Mouse (Mus musculus) ES-E14 (cell line): ENCODE results near the gene Odc1. TPM values are rescaled to one million over a fixed set of nuclear protein-coding genes. Genes with fewer than 3 reads are reported as not detected.

Experiments
- DNase-seq: peaks from one replicate; pipeline ENCODE4 v3.0.0-alpha.2; 2013; ENCODE audit warnings: low read depth, low spot score
- H3K27ac ChIP-seq: 2 replicates; pipeline ENCODE4 v1.5.1; 2012; ENCODE audit warnings: low read depth, mild to moderate bottlenecking, low read length, moderate library complexity, mixed read lengths; ENCODE audit not compliant: poor library complexity, insufficient read depth, severe bottlenecking
- H3K36me3 ChIP-seq: 2 replicates; pipeline ENCODE4 v1.6.1; 2012; ENCODE audit warnings: mild to moderate bottlenecking, low read length, moderate library complexity, mixed read lengths; ENCODE audit not compliant: control insufficient read depth, poor library complexity, insufficient read depth, severe bottlenecking
- H3K4me1 ChIP-seq, 2 experiments: fragments of 150-350 bp in 1 of 2; sonication (generic) in 1 of 2; 2 replicates each; pipeline ENCODE4 v1.6.1; 2012; ENCODE audit warnings: low read length in 2 of 2, mild to moderate bottlenecking in 1 of 2, mixed read lengths in 1 of 2; ENCODE audit not compliant: control insufficient read depth in 2 of 2, insufficient read depth in 2 of 2, poor library complexity in 1 of 2
- H3K4me3 ChIP-seq, 2 experiments: fragments of 150-350 bp in 1 of 2; sonication (generic) in 1 of 2; 2 replicates each; pipeline ENCODE4 v1.5.1; 2012; ENCODE audit warnings: low read length in 2 of 2, low read depth in 1 of 2, mild to moderate bottlenecking in 1 of 2, mixed read lengths in 1 of 2; ENCODE audit not compliant: insufficient read depth in 1 of 2, poor library complexity in 1 of 2, severe bottlenecking in 1 of 2
- H3K9ac ChIP-seq: 2 replicates; pipeline ENCODE4 v1.6.1; 2012; ENCODE audit warnings: low read depth, mild to moderate bottlenecking, low read length, mixed read lengths; ENCODE audit not compliant: poor library complexity, insufficient read depth, severe bottlenecking
- H3K9me3 ChIP-seq: fragments of 150-350 bp; sonication (generic); 2 replicates; pipeline ENCODE4 v1.6.1; 2012; ENCODE audit warnings: low read depth, mild to moderate bottlenecking, low read length; ENCODE audit not compliant: control insufficient read depth, insufficient read depth
- CHD2 ChIP-seq: IDR thresholded peaks from 2 replicates; pipeline ENCODE4 v1.6.1; 2014; ENCODE audit warnings: mild to moderate bottlenecking, low read depth, low read length, inconsistent platforms
- HCFC1 ChIP-seq: IDR thresholded peaks from 2 replicates; pipeline ENCODE4 v1.6.1; 2012; ENCODE audit warnings: low read length, inconsistent platforms, borderline replicate concordance; ENCODE audit not compliant: insufficient read depth
- MAFK ChIP-seq: IDR thresholded peaks from 2 replicates; pipeline ENCODE4 v1.6.1; 2014; ENCODE audit warnings: mild to moderate bottlenecking, low read depth, low read length, inconsistent platforms; ENCODE audit not compliant: insufficient read depth
- ZC3H11A ChIP-seq: IDR thresholded peaks from 2 replicates; pipeline ENCODE4 v1.6.1; 2012; ENCODE audit warnings: low read depth, mild to moderate bottlenecking, inconsistent platforms, low read length, borderline replicate concordance
- ZNF384 ChIP-seq: IDR thresholded peaks from 2 replicates; pipeline ENCODE4 v1.6.1; 2012; ENCODE audit warnings: low read depth, low read length, inconsistent platforms
- in situ Hi-C, 2 experiments: fragments of 600-800 bp; cut with MboI; formaldehyde crosslinking; loops; one replicate each; pipeline ENCODE4 v1.15.1; 2025; ENCODE audit warnings: low sequenced_read_pairs in 2 of 2, inconsistent platforms in 1 of 2; ENCODE audit not compliant: unreplicated experiment in 2 of 2
- total RNA-seq: library from RNA; depleted of rRNA; stranded (reverse); fragments of 300-350 nt; gene quantifications from 2 replicates; pipeline ENCODE4 v1.2.3, GENCODE M21; 2012

The Odc1 gene
- total RNA-seq, 1 experiment, result 869 TPM

DNA sequence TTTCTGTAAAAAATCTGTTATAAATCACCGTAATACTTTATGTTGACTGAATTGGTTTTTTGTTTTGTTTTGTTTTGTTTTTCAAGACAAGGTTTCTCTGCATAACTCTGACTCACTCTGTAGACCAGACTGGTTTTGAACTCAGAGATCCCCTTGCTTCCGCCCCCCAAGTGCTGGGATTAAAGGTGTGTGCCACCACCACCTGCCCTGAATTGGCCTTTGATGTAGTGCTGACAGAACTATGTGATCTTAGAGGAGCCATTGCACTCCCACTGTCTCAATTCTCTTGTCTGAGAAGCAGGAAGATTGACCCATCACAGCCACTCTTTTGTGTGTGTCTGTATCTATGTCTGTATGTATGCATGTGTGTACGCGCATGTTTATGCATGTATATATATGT, 37.8 kb downstream of the Odc1 start:
- H3K36me3 ChIP-seq, result no peaks in the 10 kb centered on the region
- DNase-seq, result no peak
- H3K4me3 ChIP-seq, result no peak overlapping the region
- TF ChIP-seq CHD2 (no peak), ZNF384 (no peak), MAFK (no peak), HCFC1 (no peak), ZC3H11A (no peak)
- H3K9me3 ChIP-seq, result no peaks in the 10 kb centered on the region
- no peak overlapping the region for H3K27ac ChIP-seq
- H3K9ac ChIP-seq, result no peak overlapping the region
- in situ Hi-C loops, result no loop called here
- peaks cover 2 to 17% of the 10 kb centered on the region in 2 experiments; a peak in 2 of 4 replicates for H3K4me1 ChIP-seq

DNA sequence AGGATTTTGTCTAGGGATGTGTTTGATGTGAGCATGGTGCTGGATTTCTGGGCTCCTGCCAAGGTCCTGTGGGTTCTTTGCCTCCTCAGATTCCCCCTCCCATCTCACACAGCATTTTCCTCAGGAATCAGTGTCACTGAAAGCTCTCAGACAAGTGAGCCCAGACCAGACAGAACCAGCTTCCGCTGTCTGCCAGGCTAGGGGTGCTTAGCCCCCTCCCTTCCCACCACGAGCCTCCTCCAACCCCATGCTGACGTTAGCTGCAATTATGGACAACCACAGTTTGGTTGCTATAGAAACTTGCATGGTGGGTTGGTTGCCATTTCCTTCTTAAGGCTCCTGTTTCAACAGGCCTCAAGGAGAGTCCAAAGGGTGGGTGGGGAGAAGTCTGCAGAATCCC, 39.3 kb downstream of the Odc1 start:
- Histone ChIP-seq H3K4me1 (peaks cover 2 to 10% of the 10 kb centered on the region in 2 experiments; a peak in 2 of 4 replicates), H3K9ac (no peak overlapping the region), H3K9me3 (no peaks in the 10 kb centered on the region), H3K36me3 (no peaks in the 10 kb centered on the region), H3K27ac (no peak overlapping the region), H3K4me3 (no peak overlapping the region)
- TF ChIP-seq ZNF384 (no peak), MAFK (no peak), ZC3H11A (no peak), HCFC1 (no peak), CHD2 (no peak)
- DNase-seq, result no peak
- in situ Hi-C loops, result no loop called here

GRCm38 (mm10) chr12:17586011-17586410, 41.4 kb downstream of the Odc1 start:
- no peak overlapping the region for H3K9ac ChIP-seq
- H3K27ac ChIP-seq, result no peak overlapping the region
- H3K36me3 ChIP-seq, result no peaks in the 10 kb centered on the region
- peaks cover 2% of the 10 kb centered on the region in 2 experiments; a peak in 1 of 4 replicates for H3K4me1 ChIP-seq
- DNase-seq, result no peak
- no peak overlapping the region for H3K4me3 ChIP-seq
- TF ChIP-seq CHD2 (no peak), ZC3H11A (no peak), MAFK (no peak), ZNF384 (no peak), HCFC1 (no peak)
- H3K9me3 ChIP-seq, result no peaks in the 10 kb centered on the region
- in situ Hi-C loops, result no loop called here

DNA sequence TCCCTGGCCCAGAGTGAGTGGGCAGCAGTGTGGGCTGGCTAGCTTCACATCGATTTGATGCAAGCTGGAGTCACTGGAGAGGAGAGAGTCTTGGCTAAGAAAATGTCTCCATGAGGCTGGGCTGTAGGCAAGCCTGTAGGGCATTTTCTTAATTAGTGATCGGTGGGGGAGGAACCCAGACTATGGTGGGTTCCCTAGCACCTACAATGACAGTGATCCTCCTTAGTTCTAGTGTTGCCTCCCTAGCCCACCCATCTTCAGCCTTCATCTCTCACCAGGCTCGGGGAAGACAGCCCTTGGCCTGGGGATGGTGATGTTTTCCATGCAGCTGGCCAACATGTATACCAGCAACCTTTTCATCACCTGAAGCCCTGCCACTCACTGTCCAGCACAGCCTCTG, 43.8 kb downstream of the Odc1 start:
- Histone ChIP-seq H3K9ac (no peak overlapping the region), H3K36me3 (no peaks in the 10 kb centered on the region), H3K4me3 (no peak overlapping the region), H3K9me3 (no peaks in the 10 kb centered on the region), H3K4me1 (no peaks in the 10 kb centered on the region), H3K27ac (no peak overlapping the region)
- DNase-seq, result no peak
- no peak for TF ChIP-seq ZNF384
- no peak for TF ChIP-seq HCFC1
- no peak for TF ChIP-seq MAFK
- TF ChIP-seq ZC3H11A, result no peak
- TF ChIP-seq CHD2, result no peak
- in situ Hi-C loops, result no loop called here
